Mouse (Mus musculus) cerebellum, postnatal 25 days (tissue): ENCODE measurements around the gene Smim24.
A peak's percentile ranks its signal among the peaks of the same experiment; 100 is the strongest.

ENCODE experiments used
- DNase-seq, 2 experiments: peaks; one replicate each; pipeline ENCODE4 v3.0.0; 2021; ENCODE audit warnings: mixed read lengths in 2 of 2

The Smim24 gene

DNA sequence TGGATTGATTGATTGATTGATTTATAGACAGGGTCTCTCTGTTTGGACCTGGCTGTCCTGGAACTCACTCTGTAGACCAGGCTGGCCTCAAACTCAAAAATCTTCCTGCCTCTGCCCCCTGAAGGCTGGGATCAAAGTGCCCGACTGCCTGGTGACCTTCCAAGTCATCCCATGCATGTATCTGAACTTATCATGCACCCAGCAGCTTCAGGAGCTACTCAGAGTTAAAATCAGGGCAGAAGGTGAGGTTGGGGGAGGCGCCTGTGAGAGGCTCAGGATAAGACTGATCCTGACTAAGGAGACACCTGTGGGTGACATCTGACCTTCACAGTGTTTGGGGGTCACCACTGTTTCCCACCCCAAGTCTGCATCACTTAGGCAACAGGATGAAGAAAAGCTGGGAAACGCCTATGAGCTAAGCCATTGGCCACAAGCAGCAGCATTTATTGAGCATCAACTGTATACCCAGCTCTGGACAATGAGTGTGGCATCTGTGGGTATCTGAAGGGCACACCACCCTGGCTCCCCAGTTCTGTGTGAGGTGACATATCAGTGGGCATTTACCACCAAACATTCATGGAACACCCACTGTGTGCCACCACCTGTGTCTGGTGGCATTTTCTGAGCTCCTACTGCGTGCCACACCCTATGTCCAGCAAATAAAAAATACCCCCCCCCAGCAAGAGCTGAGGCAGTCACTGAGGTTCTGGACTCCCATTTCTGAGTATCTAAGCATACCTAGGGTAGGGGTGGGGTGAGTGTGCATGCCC lies 30.8 kb downstream of the Smim24 start:
- no peak for DNase-seq

DNA sequence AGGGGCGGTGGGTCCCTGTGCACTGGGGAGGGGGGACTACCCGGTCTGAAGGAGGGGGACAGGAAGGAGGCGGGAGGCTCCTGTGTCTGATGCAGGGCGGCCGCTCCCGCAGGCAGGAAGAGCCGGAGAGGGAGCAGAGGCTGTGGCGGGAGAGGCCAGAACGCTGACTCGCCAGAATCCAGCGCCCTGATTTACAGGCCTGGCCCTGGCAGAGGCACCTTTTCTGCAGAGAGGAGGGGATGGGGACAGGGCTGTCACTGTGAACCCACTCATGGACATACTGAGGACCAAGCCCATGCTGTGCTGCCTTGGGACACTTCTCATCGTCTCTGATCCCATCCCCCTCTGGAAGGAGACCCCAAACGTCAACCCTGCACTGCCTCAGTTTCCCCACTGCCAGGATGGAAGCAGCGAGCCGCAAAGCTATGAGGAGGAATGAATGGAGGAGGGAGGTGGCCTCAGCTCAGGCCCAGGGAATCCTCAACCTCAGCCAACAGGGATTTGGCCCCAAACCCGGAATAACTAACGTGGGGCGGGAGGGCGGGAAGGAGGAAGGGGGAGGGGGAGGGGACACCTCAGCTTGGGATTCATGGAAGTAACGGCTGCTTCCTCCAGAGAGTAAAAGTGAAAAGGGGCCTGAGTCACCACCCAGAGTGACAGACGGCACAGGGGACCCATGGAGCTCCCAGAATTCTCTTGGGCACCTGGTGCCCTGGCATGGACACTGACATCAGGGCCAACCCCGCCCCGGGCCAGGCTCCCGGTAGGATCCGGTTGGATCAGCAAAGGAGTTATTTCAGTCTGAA lies 31.6 kb downstream of the Smim24 start:
- peak; percentile 94 for DNase-seq

DNA sequence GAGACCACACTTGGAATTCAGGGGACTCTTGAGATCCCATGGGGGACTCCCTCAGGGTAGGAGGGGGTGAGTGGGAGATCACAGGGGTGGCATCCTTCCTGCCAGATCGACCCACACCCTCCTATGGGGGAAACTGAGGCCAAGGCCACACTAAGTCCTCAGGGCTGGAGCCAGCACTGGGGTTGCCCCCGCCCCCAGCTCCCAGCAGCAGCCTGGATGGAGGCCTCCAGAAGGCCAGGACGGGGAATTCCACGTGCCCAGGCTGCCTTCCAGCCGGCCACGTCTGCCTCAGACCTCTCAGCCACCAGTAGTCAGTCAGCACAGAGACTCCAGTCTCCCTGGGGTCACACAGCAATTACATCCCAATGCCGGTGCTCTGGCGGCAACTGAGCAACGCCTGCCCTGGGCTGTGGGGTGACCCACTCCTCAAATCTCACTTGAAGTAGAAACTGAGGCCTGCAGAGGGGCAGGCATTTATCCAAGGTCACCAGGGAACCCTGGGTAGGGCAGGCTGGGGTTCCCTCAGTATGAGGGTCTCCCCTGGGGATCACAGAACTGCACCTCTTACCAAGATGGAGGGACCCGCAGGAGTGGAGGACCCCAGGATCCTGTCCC lies 32.5 kb downstream of the Smim24 start:
- DNase-seq, result peak; percentile 73 to 74

GRCm38 (mm10) chr10:81426081-81426671 lies 33.3 kb downstream of the Smim24 start:
- DNase-seq, result peak; percentile 63 to 78

DNA sequence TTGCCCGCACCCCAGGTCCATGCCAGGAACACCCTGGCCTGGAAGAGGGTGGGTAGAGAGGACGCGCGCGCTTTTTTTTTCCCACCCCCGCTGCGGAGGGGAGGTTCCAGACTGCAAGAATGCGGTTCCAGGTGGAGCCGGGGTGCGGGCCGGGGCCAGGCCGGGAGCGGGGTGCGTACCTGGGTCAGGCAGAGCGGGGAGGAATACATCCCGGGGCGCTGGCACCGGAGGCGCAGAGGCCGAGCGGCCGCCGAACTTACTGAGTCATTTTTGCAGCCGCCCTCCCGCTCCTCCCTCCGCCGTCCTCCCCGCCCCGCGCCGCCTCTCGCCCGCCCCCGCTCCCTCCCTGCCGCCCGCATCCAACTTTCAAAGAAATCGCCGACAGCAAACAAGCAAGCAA lies 34.0 kb downstream of the Smim24 start:
- DNase-seq, result peak; percentile 83 to 90

DNA sequence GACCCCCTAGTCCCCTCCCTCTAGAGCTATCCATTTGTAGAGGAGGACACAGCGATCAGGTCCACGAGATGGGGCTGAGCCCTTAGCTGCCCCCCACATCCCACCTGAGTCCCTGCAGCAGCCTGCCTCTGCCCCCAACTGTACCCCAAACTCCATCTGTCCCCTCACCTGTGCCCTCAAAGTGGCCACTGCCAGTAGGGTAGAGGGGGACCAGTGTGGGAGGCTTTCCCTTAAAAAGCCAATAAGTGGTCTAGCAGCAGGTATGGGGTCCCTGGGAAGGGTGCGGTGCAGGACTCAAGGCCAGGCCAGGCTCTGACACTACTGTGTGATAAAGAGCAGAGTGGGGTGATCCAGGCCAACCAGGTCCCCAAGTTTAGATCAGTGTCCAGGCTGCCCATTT lies 34.5 kb downstream of the Smim24 start:
- DNase-seq, result no peak

- DNase-seq, result peak; percentile 75 to 83
Observed at GRCm38 (mm10) chr10:81427804-81428506, 35.1 kb downstream of the Smim24 start.

- peak in 1 of 2 experiments; percentile 29 for DNase-seq
Observed at GRCm38 (mm10) chr10:81428507-81428870, 35.6 kb downstream of the Smim24 start.

DNA sequence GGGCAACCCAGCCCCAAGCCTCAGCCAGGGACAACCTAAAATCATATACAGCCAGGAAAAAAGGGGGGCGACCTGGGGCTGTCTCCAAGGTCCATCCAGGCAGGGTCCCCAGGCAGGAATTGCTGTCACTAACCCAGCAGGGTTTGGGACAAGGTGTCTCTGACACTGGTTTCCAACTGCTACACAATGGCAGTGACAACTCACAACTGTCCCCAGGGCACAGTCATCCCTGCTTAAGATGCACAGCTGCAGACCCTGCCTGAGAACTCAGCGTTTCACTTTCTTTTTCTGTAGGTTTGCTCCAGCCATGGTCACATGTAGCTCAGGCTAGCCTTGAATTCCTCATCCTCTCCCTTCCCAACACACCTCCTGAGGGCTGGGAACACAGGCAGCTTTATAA lies 36.2 kb downstream of the Smim24 start:
- DNase-seq, result peak; percentile 18 to 28

DNA sequence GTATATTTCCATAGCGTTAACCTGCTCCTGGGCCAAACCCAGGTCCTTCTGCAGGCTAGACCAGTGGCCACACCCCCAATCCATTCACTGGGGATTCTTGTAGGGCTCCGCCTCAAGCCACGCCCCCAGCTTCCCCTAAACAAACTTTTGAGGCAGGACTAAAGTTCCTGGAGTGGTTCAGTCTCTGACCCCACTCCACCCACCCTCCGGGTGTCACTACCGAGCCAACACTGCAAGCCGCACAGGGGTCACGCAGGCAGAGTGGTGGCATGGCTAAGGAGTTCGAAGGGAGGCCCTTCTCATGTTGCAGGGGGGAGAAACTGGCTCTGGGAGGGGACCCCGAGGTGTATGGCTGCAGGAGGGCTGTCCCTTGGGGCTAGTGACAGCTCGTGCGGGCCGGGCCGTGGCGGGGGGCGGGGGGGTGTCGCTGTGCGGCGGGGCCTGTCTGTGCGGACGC lies 36.8 kb downstream of the Smim24 start:
- peak; percentile 60 to 79 for DNase-seq

GRCm38 (mm10) chr10:81430141-81430830 lies 37.4 kb downstream of the Smim24 start:
- peak; percentile 91 to 95 for DNase-seq

DNA sequence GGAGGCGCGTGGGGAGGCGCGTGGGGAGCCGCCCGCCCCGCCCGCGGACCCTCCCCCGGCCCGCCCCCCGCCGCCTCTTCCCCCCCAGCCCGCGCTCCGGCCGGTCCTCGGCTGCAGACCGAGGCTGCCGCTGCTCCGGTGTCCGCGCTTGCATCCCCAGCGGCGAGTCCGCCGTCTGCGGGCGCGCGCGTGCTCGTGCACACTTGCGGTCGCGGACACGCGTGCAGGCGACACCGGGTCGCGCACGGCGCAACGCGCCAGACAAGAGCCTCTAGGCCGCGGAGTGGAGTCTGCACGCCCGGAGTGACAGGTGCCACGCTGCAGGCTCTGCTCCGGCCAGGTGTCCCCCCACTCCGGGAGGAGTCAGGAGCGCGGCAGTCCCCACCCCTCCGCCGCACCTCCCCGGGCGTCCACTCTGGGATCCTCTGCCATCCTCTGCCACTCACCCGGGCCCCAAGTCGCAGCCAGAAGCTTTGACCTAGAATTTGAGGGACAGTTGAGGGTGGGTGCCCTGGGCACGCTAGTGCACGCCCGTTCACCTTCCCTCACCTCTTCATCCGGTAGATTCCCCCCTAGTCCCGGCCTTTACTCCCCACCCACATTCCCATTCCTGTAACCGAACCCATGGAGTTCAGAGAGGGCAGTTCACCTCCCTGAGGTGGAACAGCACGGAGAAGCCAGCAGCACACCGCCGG lies 38.1 kb downstream of the Smim24 start:
- DNase-seq, result peak; percentile 89 to 94

DNA sequence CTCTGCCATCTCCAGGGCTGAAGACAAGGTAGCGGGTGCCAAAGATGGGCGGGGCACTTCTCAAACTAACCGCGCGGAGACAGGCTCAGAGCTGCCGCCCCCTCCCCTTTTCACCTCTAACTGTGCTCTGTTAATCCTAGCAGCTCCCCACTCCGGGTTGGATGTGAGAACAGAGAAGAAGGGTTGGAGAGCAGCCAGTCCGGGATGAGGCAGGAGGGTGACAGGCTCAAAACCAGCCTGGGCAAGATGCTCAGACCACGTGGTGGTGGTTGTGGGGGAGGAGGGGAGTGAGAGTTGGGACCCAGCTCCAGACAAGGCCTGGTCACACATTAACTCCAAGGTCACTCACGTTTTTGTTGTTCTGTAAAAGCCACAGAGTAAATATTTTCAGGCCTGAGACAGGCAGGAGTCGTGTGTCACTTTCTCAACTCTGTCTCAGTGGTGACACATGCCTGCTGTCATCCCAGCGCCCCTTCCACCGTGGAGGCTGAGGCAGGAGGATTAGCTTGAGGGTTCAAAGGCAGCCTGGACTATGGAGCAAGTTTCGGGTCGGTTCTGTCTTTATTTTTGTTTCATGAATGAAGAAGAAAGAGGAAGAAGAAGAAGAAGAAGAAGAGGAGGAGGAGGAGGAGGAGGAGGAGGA lies 38.8 kb downstream of the Smim24 start:
- peak in 1 of 2 experiments; percentile 71 for DNase-seq

DNA sequence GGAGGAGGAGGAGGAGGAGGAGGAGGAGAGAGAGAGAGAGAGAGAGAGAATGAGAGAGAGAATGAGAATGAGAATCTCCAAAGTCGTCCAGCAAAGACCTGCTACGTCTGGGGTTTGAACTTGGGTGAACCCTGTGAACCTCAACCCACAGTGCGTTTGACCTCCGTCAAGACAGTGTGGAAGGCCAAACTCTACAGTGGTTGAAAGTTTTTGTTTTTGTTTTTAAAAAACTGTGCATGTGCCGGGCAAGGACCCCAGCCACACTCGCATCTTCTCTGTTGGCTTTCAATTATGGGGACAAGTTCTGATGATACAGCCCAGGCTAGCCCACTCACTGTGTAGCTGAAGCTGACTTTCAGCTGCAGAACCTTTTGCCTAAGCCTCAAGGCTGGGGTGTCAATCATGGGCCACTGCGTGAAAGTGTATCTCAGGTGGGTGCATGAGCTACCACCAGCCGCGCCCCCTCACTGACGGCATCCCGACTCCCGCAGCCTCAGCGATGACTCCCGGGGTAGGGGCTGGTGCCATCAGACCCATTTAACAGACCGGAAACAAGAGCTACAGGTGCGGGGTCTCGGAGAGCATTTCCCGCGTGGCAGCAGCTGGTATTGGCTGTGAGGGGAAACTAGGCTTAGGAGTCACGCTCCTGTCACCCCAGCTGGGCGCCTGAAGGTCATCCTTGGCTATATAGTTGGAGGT lies 39.5 kb downstream of the Smim24 start:
- DNase-seq, result no peak

DNA sequence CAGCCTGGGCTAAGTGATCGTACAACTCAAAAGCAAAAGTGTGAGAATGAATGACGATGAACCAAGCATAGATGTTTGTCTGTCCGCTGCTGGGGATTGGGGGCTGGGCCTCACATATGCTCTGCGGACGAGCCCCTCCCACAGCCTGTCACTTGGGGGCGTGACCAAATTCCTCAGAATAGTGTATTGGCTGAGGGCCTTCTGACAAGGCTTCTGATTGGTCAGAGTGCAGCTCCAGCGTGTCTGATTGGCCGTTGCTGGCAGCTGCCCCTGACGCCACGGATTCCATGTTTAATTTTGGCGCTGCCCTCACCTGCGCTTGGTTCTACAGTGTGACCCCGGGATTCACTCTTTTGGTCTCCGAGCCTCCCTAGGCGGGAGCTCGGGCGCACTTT lies 40.0 kb downstream of the Smim24 start:
- peak; percentile 90 to 94 for DNase-seq

GRCm38 (mm10) chr10:81433541-81434289 lies 40.9 kb downstream of the Smim24 start:
- DNase-seq, result peak; percentile 57 to 68

DNA sequence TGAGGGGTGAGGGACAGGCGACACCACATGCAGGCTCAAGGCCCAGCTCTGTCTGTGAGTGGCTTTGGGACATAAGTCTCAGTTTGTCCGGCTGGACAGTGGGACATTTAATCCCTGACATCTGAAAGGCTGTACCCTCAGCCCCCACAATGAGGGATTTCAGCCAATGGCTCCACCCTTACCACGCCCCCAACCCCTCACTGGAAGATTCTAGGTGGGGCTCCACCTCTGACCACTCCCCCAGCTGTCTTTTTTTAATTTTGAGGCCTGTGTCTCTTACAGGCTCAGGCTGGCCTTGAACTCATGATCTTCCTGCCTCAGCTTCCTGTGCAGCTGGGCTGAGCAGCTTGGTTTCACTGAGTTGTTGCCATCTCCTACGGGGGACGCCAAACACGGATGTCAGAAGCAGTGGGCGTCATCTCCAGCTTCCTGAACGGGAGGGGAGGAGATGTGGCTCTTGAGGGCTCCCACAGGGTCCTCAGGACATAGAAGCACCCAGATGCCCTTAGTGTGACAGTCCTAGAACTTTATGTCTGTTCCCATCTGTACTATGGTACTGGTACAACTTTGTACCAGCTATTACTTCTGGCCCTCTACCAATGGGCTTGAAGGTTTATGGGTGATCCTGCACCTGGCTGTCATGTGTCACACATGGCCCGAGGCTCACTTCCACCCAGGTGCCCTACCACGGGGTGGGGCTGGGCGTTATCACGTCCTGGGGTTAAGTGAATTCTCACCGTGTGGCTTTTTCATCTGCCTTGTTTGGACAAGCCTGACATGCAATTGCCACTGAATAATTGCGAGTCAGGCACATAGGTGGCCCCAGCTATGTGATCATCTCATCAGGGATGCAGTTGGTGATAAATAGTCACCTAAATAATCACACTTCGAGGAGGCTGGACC lies 41.8 kb downstream of the Smim24 start:
- DNase-seq, result peak in 1 of 2 experiments; percentile 44

DNA sequence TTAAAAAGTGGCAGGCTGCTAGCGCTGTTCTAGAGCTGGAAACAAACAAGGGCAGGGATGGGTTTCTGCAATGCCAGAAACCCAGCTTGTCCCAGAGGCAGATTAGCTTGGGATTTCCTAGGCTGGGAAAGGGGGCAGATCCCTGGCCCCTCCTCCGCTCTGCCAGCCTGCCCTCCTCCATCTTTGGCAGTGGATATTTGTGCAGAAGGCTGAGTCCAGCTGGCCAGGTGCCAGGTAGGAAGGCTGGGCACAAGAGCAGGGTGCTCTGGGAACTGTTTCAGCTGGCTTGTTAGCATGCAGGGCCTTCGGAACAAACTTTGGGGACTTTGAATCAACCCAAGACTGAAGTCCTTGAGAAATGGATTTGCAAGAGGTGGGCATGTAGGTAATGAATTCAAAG lies 42.6 kb downstream of the Smim24 start:
- DNase-seq, result peak; percentile 89 to 94
